Mouse (Mus musculus) G1E (cell line): Measurements from ENCODE around the gene Flywch2.

ENCODE experiments used
- CTCF ChIP-seq: IDR thresholded peaks from 2 replicates; pipeline ENCODE4 v1.5.1; 2012; ENCODE audit warnings: low read depth, low read length, inconsistent platforms, mixed read lengths
- GATA1 ChIP-seq: IDR thresholded peaks from 2 replicates; pipeline ENCODE4 v1.6.1; 2012; ENCODE audit warnings: borderline replicate concordance, low read length, inconsistent platforms, mixed read lengths
- GATA2 ChIP-seq: IDR thresholded peaks from 2 replicates; pipeline ENCODE4 v1.6.1; 2012; ENCODE audit warnings: low read depth, low read length, inconsistent platforms, borderline replicate concordance
- TAL1 ChIP-seq: conservative IDR thresholded peaks from 2 replicates; pipeline ENCODE4 v1.6.1; 2012; ENCODE audit warnings: low read depth, low read length, inconsistent platforms, mixed read lengths

DNA sequence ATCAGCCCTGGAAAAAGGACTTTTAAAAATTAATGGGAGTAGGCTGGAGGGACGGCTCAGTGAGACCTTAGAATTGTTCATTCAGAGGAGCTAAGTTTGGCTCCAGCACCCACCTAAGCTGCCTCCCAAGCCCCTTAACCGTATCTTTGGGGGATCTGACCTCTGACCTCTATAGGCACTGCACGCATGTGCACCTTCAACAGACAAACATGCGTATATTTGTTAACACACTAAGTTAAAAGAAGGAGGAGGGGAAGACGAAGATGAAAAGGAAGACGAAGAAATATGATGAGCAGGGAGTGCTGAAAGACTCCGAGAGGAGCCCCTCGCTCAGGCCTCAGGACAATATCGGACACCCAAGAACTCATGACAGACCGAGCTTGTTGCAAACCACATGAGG lies 15.7 kb upstream of the Flywch2 start:
- TF ChIP-seq CTCF (no peak), TAL1 (no peak), GATA1 (no peak), GATA2 (no peak)
